Mouse (Mus musculus) CD4-positive, CD25-positive, alpha-beta regulatory T cell, adult 2 months (primary cell): Measurements from ENCODE around the gene Pip5k1b.

ENCODE experiments used
- DNase-seq: peaks from one replicate; pipeline ENCODE4 v3.0.0-alpha.2; 2012; ENCODE audit warnings: low read depth, low spot score

The Pip5k1b gene

GRCm38 (mm10) chr19:24336370-24337076 is 219.1 kb downstream of the Pip5k1b start:
- no peak for DNase-seq

DNA sequence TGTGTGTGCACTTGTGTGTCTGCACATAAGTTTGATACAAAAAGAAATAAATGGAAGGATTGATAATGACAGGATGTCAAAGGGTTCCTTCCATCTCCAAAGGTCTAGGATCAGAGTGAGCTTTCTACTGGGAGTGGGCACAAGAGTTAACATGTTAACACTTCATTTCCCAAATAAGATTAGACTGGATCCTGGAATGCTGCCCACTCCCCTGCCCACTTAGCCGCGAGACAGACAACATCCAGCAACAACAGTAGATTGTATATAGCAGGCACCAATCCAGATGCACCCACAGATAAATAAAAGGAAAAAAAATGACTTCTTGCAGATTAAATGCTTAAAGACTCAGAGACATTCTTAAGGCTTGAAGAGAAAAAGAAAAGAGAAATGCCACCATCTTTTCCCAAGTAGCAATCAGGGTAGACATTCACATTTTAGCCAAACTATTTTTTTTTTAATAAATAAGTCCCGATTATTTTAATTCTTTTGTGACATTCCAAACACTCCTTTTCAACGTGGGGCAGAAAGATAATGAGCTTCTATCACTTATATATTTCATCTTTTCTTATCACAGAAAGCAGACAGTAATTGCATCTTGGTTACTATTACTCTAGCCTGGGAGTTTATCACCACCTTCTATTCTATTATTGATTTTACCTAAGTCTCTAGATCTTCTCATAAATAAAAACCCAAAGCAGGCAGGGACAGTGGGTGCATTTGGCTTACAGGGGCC is 219.9 kb downstream of the Pip5k1b start:
- no peak for DNase-seq

- DNase-seq = no peak
These were observed 222.7 kb downstream of the Pip5k1b start for GRCm38 (mm10) chr19:24332956-24333355.

GRCm38 (mm10) chr19:24331274-24331673 is 224.4 kb downstream of the Pip5k1b start:
- no peak for DNase-seq

DNA sequence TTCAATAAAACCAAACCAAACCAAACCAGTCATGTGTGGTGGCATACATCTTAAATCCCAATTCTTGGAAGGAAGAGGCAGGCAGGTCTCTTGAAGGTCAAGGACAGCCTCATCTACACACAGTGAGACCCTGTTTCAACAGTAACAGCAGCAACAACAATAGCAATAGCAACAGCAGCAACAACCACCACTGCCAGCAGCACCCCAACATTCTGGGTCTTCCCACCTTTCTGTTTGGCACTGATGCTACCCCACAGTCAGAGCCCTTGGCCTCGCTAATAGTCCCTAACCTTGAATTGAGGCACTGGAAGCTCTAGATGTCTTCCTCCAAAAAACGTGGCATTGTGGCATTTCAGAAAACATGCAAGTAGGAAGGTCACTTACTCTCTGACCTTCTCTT is 225.3 kb downstream of the Pip5k1b start:
- DNase-seq = no peak

GRCm38 (mm10) chr19:24327921-24328320 is 227.8 kb downstream of the Pip5k1b start:
- no peak for DNase-seq

GRCm38 (mm10) chr19:24326969-24327368 is 228.7 kb downstream of the Pip5k1b start:
- DNase-seq = no peak

DNA sequence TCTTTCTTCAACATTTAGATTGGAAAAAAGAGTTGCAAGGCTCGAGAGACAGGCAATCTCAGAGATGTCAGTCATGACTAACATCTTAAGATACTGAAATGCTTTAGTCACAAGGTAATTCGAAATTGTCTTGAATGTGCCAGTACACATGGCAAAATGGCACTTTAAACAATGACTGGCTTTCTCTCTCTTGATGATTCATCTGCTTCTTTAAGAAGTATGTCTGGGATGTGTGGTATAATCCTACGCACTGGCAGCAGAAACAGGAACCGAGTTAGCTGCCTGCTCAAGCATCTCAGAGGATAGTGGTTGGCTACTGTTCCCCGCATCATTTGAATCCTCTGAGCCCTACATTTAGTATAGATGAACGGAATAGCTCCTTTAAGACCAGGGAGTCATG is 230.0 kb downstream of the Pip5k1b start:
- no peak for DNase-seq

- no peak for DNase-seq
These were observed 231.6 kb downstream of the Pip5k1b start for GRCm38 (mm10) chr19:24323841-24324613.

GRCm38 (mm10) chr19:24321900-24322311 is 233.8 kb downstream of the Pip5k1b start:
- no peak for DNase-seq

GRCm38 (mm10) chr19:24321211-24321899 is 234.3 kb downstream of the Pip5k1b start:
- no peak for DNase-seq

GRCm38 (mm10) chr19:24318172-24318571 is 237.5 kb downstream of the Pip5k1b start:
- no peak for DNase-seq

GRCm38 (mm10) chr19:24317731-24318130 is 237.9 kb downstream of the Pip5k1b start:
- no peak for DNase-seq

- no peak for DNase-seq
These were observed 238.6 kb downstream of the Pip5k1b start for GRCm38 (mm10) chr19:24317038-24317591.

GRCm38 (mm10) chr19:24316060-24316725 is 239.5 kb downstream of the Pip5k1b start:
- no peak for DNase-seq

DNA sequence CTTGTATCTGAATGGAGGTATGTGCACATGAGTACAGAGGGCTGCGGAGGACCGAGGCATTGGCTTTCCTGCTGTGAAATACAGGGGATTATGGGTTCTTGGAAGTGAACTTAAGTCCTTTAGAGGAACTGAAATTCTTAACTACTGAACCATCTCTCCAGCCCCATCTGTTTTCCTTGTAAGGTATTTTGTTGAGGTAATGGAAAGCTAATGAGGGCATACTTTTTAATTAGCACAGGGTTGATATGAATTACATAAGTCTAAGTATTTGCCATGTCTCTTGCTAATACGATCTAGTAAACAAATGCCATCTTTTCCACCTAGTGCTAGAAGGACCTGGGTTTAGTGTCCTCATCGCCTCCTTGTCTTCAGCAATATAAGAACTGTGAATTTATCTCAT is 240.4 kb downstream of the Pip5k1b start:
- no peak for DNase-seq

GRCm38 (mm10) chr19:24314676-24315075 is 241.0 kb downstream of the Pip5k1b start:
- DNase-seq = no peak

DNA sequence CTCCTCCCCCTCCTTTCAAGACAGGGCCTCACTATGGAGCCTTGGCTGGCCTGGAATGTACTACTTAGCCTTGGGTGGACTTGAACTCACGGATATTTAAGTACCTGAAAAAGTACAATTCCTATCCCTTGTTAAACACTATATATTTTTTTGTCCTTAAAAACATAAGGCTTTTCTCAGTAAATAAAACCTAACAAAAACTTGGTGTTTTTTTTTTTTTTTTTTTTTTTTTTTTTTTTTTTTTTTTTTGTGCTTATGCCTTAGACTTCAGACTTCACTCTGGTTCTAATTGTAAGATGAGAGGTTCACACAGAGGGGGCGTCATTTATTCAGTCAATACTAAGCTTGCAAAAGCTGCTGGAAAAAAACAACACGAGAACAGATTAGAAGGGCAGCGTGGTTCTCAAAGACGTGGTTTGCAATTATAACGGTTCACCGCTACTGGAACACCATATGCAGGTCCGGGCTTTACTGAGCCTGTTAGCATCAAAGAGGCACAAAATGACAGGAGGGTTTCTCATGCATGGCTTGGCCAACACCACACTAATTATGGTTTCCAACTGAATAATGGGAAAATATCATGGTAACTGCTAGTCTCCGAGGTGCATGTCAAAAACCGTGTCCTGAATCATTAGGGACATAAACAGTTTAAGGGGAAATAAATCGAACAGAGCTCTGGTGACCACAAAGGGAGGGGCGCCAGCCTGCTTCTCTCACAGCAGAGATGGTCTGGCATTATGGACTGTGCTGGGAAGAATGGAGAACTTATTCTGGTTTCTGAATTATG is 242.9 kb downstream of the Pip5k1b start:
- no peak for DNase-seq

GRCm38 (mm10) chr19:24312046-24312445 is 243.6 kb downstream of the Pip5k1b start:
- DNase-seq = no peak

DNA sequence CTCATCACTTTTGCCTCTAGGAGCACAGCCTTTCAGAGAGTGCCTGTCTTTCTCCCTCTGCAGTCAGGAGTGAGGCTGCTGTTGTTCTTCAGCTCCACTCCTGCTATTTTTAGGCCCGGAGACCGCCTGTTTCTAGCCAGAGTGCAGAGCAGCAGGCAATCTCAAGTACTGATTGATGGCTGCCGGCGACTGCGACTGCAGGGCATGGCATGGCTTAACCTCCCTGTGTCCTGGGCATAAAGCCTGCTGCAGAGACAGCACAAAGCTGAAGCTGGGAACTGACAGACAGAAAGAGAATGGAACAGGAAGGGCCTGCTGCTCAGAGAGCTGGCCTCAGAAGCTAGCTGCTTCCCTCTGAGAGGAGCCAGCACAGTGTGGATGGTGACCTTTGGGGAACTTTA is 247.4 kb downstream of the Pip5k1b start:
- DNase-seq = no peak
